ENCODE assay signal across 28 mouse cellular contexts in the genomic region with DNA sequence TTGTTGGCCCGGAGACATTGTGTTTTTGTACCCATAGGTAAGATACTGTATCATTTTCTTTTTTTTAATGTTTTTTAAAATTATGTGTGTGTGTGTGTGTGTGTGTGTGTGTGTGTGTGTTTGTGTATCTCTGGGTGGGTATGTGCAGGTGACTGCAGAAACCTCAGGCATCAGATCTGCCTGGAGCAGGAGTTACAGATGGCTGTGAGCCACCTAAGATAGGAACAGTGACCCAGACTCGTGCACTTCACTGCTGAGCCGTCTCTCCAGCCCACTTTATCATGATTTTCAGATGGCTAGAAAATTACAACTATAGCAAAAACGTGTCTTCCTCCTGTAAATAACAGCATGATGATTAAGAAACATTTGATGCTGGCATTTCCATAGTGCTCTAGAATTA. TPM values are rescaled to one million over a fixed set of nuclear protein-coding genes. Genes with fewer than 3 reads are reported as not detected.
DNase-seq lines count a peak whose midpoint lies in the region; ATAC-seq and TF ChIP-seq lines count a peak whose summit lies in the region.
"Had no signal": no experiment of that assay in that cellular context is flagged by ENCODE, and none has a peak within 500 bp of the region (broad histone marks: within the 10 kb centered on the region; RNA-seq: fewer than 3 reads in every experiment).

No protein-coding gene starts in this region.

- no peak overlapping the region for H3K4me3 ChIP-seq in liver, embryonic 12.5 days
- no peak overlapping the region for H3K4me3 ChIP-seq in liver, postnatal 0 days (ENCODE audit: low read depth, low read length)
- no peak overlapping the region for H3K4me3 ChIP-seq in liver, embryonic 13.5 days (replicated peaks)
- no peak overlapping the region for H3K4me3 ChIP-seq in liver, embryonic 16.5 days (ENCODE audit: low read depth, low read length)
- no peak overlapping the region for H3K4me3 ChIP-seq in kidney, embryonic 16.5 days (ENCODE audit: low read length)
- H3K4me3 ChIP-seq: embryonic facial prominence, embryonic 13.5 days; embryonic facial prominence, embryonic 15.5 days; erythroblast, embryonic 14.5 days; forebrain, embryonic 10.5 days; forebrain, embryonic 12.5 days had no signal

- H3K9ac ChIP-seq in liver, embryonic 12.5 days = no peak overlapping the region
- no peak overlapping the region for H3K9ac ChIP-seq in liver, postnatal 0 days (replicated peaks)
- no peak overlapping the region for H3K9ac ChIP-seq in liver, embryonic 13.5 days
- H3K9ac ChIP-seq in liver, embryonic 16.5 days (ENCODE audit: low read depth, low read length) = no peak overlapping the region
- no peak overlapping the region for H3K9ac ChIP-seq in kidney, embryonic 16.5 days (replicated peaks; ENCODE audit: low read length)
- H3K9ac ChIP-seq: embryonic facial prominence, embryonic 13.5 days; embryonic facial prominence, embryonic 15.5 days; forebrain, embryonic 12.5 days had no signal

- H3K4me2 ChIP-seq in liver, embryonic 12.5 days = no peak overlapping the region
- no peak overlapping the region for H3K4me2 ChIP-seq in liver, postnatal 0 days (ENCODE audit: low read depth, low read length)
- no peak overlapping the region for H3K4me2 ChIP-seq in liver, embryonic 13.5 days
- no peak overlapping the region for H3K4me2 ChIP-seq in liver, embryonic 16.5 days (ENCODE audit: low read depth, low read length)
- no peak overlapping the region for H3K4me2 ChIP-seq in kidney, embryonic 16.5 days (replicated peaks; ENCODE audit: low read depth, low read length)
- H3K4me2 ChIP-seq: embryonic facial prominence, embryonic 13.5 days; embryonic facial prominence, embryonic 15.5 days; forebrain, embryonic 12.5 days had no signal

- no peaks in the 10 kb centered on the region for H3K9me3 ChIP-seq in liver, embryonic 12.5 days (replicated peaks)
- H3K9me3 ChIP-seq in liver, postnatal 0 days (ENCODE audit: low read length) = no peaks in the 10 kb centered on the region
- no peaks in the 10 kb centered on the region for H3K9me3 ChIP-seq in liver, embryonic 13.5 days (replicated peaks)
- no peaks in the 10 kb centered on the region for H3K9me3 ChIP-seq in liver, embryonic 16.5 days (replicated peaks; ENCODE audit: control insufficient read depth, low read length)
- H3K9me3 ChIP-seq in kidney, embryonic 16.5 days (ENCODE audit: low read length) = no peaks in the 10 kb centered on the region
- H3K9me3 ChIP-seq: embryonic facial prominence, embryonic 13.5 days; embryonic facial prominence, embryonic 15.5 days; forebrain, embryonic 10.5 days; forebrain, embryonic 12.5 days had no signal

- ATAC-seq in liver, embryonic 12.5 days = peak; percentile 69
- ATAC-seq in liver, postnatal 0 days = no peak
- ATAC-seq in liver, embryonic 13.5 days (ENCODE audit: low read depth) = peak; percentile 54; the same call in 1 of the 2 replicates
- 0 out of 2 replicates have a peak, but pooled peaks have one; percentile 57 for ATAC-seq in liver, embryonic 16.5 days (ENCODE audit: low read depth)
- ATAC-seq in megakaryocyte-erythroid progenitor cell, adult 5-6 weeks (replicated peaks; ENCODE audit: low FRiP score, low TSS enrichment, poor library complexity, severe bottlenecking) = peak; percentile 91
- no peak for ATAC-seq in kidney, embryonic 16.5 days (ENCODE audit: low FRiP score, low TSS enrichment)
- ATAC-seq: activated CD4-positive, CD25-positive, alpha-beta regulatory T cell, adult 4 months; forebrain, embryonic 14.5 days; forebrain, embryonic 16.5 days; Patski had no signal

- no peak for TF ChIP-seq CTCF in liver, postnatal 0 days (IDR thresholded peaks at IDR 0.05; ENCODE audit: low read depth)

- H3K4me1 ChIP-seq in liver, embryonic 12.5 days = peaks cover 20% of the 10 kb centered on the region
- 0 out of 2 replicates have a peak, but pooled peaks cover 6% of the 10 kb centered on the region for H3K4me1 ChIP-seq in liver, postnatal 0 days (ENCODE audit: insufficient read depth)
- peaks cover 19% of the 10 kb centered on the region for H3K4me1 ChIP-seq in liver, embryonic 13.5 days (replicated peaks)
- peaks cover 8% of the 10 kb centered on the region for H3K4me1 ChIP-seq in liver, embryonic 16.5 days (ENCODE audit: control insufficient read depth, low read depth, low read length)
- peaks cover 7% of the 10 kb centered on the region for H3K4me1 ChIP-seq in kidney, embryonic 16.5 days (ENCODE audit: insufficient read depth, low read length)

- 48% methylated on average over 4 of the region's 4 CpGs for WGBS in liver, embryonic 12.5 days (ENCODE audit: insufficient replicate concordance)
- WGBS in liver, postnatal 0 days (ENCODE audit: insufficient replicate concordance) = 57% methylated on average over 4 of the region's 4 CpGs
- WGBS in liver, embryonic 13.5 days (ENCODE audit: insufficient replicate concordance) = 33% methylated on average over 4 of the region's 4 CpGs
- 37% methylated on average over 4 of the region's 4 CpGs for WGBS in liver, embryonic 16.5 days (ENCODE audit: insufficient replicate concordance)
- WGBS in kidney, embryonic 16.5 days = 80% methylated on average over 4 of the region's 4 CpGs

- H3K36me3 ChIP-seq in liver, embryonic 12.5 days = no peaks in the 10 kb centered on the region
- no peaks in the 10 kb centered on the region; the same call in 1 of the 2 replicates for H3K36me3 ChIP-seq in liver, postnatal 0 days (replicated peaks; ENCODE audit: insufficient read depth, low read length)
- H3K36me3 ChIP-seq in liver, embryonic 13.5 days = no peaks in the 10 kb centered on the region
- H3K36me3 ChIP-seq in liver, embryonic 16.5 days (ENCODE audit: control insufficient read depth, insufficient read depth) = no peaks in the 10 kb centered on the region
- H3K36me3 ChIP-seq in kidney, embryonic 16.5 days (ENCODE audit: insufficient read depth, low read length) = no peaks in the 10 kb centered on the region
- H3K36me3 ChIP-seq: embryonic facial prominence, embryonic 13.5 days; embryonic facial prominence, embryonic 15.5 days; forebrain, embryonic 10.5 days; forebrain, embryonic 12.5 days had no signal

- no peaks in the 10 kb centered on the region for H3K27me3 ChIP-seq in liver, embryonic 12.5 days (replicated peaks)
- H3K27me3 ChIP-seq in liver, postnatal 0 days (ENCODE audit: insufficient read depth, low read length) = no peaks in the 10 kb centered on the region
- H3K27me3 ChIP-seq in liver, embryonic 13.5 days = no peaks in the 10 kb centered on the region
- no peaks in the 10 kb centered on the region for H3K27me3 ChIP-seq in liver, embryonic 16.5 days (ENCODE audit: control insufficient read depth, insufficient read depth, low read depth, low read length)
- no peaks in the 10 kb centered on the region for H3K27me3 ChIP-seq in kidney, embryonic 16.5 days (ENCODE audit: insufficient read depth, low read length)
- H3K27me3 ChIP-seq: embryonic facial prominence, embryonic 13.5 days; embryonic facial prominence, embryonic 15.5 days; forebrain, embryonic 12.5 days; Patski had no signal

- no peak overlapping the region for H3K27ac ChIP-seq in liver, embryonic 12.5 days
- H3K27ac ChIP-seq in liver, postnatal 0 days (ENCODE audit: low read depth) = no peak overlapping the region
- no peak overlapping the region for H3K27ac ChIP-seq in liver, embryonic 13.5 days
- H3K27ac ChIP-seq in liver, embryonic 16.5 days (ENCODE audit: low read length) = no peak overlapping the region
- no peak overlapping the region for H3K27ac ChIP-seq in kidney, embryonic 16.5 days (ENCODE audit: low read length)
- H3K27ac ChIP-seq: embryonic facial prominence, embryonic 13.5 days; embryonic facial prominence, embryonic 15.5 days; forebrain, embryonic 10.5 days; forebrain, embryonic 12.5 days had no signal

- DNase-seq in liver, postnatal 0 days = no peak
- DNase-seq in liver, embryonic 13.5 days = no peak
- no peak for DNase-seq in cerebellum, adult 8-10 months
- DNase-seq in thymus, postnatal 4 days = no peak
- DNase-seq: adrenal gland, adult 8-10 months; adrenal gland, postnatal 14 days; adrenal gland, postnatal 36 days; cerebellum, adult 11-12 months; cerebellum, adult 2 months; cerebellum, adult 9-11 months; cerebellum, postnatal 14 days; cerebellum, postnatal 36 days; embryo, embryonic 11 days had no signal

- TF ChIP-seq EP300 in liver, postnatal 0 days (IDR thresholded peaks at IDR 0.05; ENCODE audit: low read depth) = no peak

RNA-seq across cellular contexts. Expression of gene Fam221a, which starts 5.2 kb away (rescaled TPM):
- polyA plus RNA-seq in liver, embryonic 12.5 days (2016; fragmentation: Nextera tagmentation; extraction: Ambion mirVana) = 3.3 TPM in 2 replicates
- 2.5 and 3.6 TPM in 2 replicates for polyA plus RNA-seq in liver, postnatal 0 days (2015; fragmentation: Nextera tagmentation; extraction: Ambion mirVana)
- polyA plus RNA-seq in liver, embryonic 13.5 days (2015; fragmentation: Nextera tagmentation; extraction: Ambion mirVana) = 2.6 and 2.8 TPM in 2 replicates
- 2.3 and 2.4 TPM in 2 replicates for polyA plus RNA-seq in liver, embryonic 16.5 days (2015; fragmentation: Nextera tagmentation; extraction: Ambion mirVana)
- total RNA-seq in megakaryocyte-erythroid progenitor cell, adult 5-6 weeks (2014; fragmentation: Nextera tagmentation) = 6.6 and 7.5 TPM in 2 replicates
- 1.2 and 2.0 TPM in 2 replicates for total RNA-seq in megakaryocyte-erythroid progenitor cell, adult 5-6 weeks (2017)
- 6.0 and 6.2 TPM in 2 replicates for polyA plus RNA-seq in kidney, embryonic 16.5 days (2015; fragmentation: Nextera tagmentation; extraction: Ambion mirVana)

RNA-seq across cellular contexts. Expression of gene Stk31, which starts 22.7 kb away (rescaled TPM):
- not detected in 2 replicates for polyA plus RNA-seq in liver, embryonic 12.5 days (2016; fragmentation: Nextera tagmentation; extraction: Ambion mirVana)
- polyA plus RNA-seq in liver, postnatal 0 days (2015; fragmentation: Nextera tagmentation; extraction: Ambion mirVana) = not detected in 2 replicates
- polyA plus RNA-seq in liver, embryonic 13.5 days (2015; fragmentation: Nextera tagmentation; extraction: Ambion mirVana) = not detected in 2 replicates
- polyA plus RNA-seq in liver, embryonic 16.5 days (2015; fragmentation: Nextera tagmentation; extraction: Ambion mirVana) = not detected in 2 replicates
- not detected in 2 replicates for total RNA-seq in megakaryocyte-erythroid progenitor cell, adult 5-6 weeks (2014; fragmentation: Nextera tagmentation)
- total RNA-seq in megakaryocyte-erythroid progenitor cell, adult 5-6 weeks (2017) = not detected in 2 replicates
- 0.11 and 0.14 TPM in 2 replicates for polyA plus RNA-seq in kidney, embryonic 16.5 days (2015; fragmentation: Nextera tagmentation; extraction: Ambion mirVana)
- total RNA-seq: common myeloid progenitor, adult 5-6 weeks had no signal
- polyA plus RNA-seq: activated CD4-positive, CD25-positive, alpha-beta regulatory T cell, adult 4 months; C2C12; embryonic facial prominence, embryonic 13.5 days; embryonic facial prominence, embryonic 15.5 days; erythroblast, embryonic 14.5 days; forebrain, embryonic 14.5 days; forebrain, embryonic 16.5 days; Patski had no signal

RNA-seq across cellular contexts. Expression of gene Ccdc126, which starts 53.6 kb away (rescaled TPM):
- polyA plus RNA-seq in liver, embryonic 12.5 days (2016; fragmentation: Nextera tagmentation; extraction: Ambion mirVana) = 3.2 and 4.3 TPM in 2 replicates
- 3.6 and 3.8 TPM in 2 replicates for polyA plus RNA-seq in liver, postnatal 0 days (2015; fragmentation: Nextera tagmentation; extraction: Ambion mirVana)
- polyA plus RNA-seq in liver, embryonic 13.5 days (2015; fragmentation: Nextera tagmentation; extraction: Ambion mirVana) = 3.0 and 3.4 TPM in 2 replicates
- 1.9 and 2.9 TPM in 2 replicates for polyA plus RNA-seq in liver, embryonic 16.5 days (2015; fragmentation: Nextera tagmentation; extraction: Ambion mirVana)
- total RNA-seq in megakaryocyte-erythroid progenitor cell, adult 5-6 weeks (2014; fragmentation: Nextera tagmentation) = 0.70 and 3.1 TPM in 2 replicates
- total RNA-seq in megakaryocyte-erythroid progenitor cell, adult 5-6 weeks (2017) = 0.94 and 2.1 TPM in 2 replicates
- polyA plus RNA-seq in kidney, embryonic 16.5 days (2015; fragmentation: Nextera tagmentation; extraction: Ambion mirVana) = 11.6 and 13.2 TPM in 2 replicates
- polyA plus RNA-seq: erythroblast, embryonic 14.5 days had no signal

Comparison
In these comparisons a context has a peak if more than half of its experiments do, and no peak if none do; other contexts are left out.
1. ATAC-seq: peak in liver, embryonic 12.5 days (single experiment), liver, embryonic 13.5 days (single experiment), liver, embryonic 16.5 days (single experiment) and megakaryocyte-erythroid progenitor cell, adult 5-6 weeks (single experiment); none in liver, postnatal 0 days (single experiment) and kidney, embryonic 16.5 days (single experiment).